Mouse (Mus musculus): ENCODE results near the gene Gpr135.

DNA sequence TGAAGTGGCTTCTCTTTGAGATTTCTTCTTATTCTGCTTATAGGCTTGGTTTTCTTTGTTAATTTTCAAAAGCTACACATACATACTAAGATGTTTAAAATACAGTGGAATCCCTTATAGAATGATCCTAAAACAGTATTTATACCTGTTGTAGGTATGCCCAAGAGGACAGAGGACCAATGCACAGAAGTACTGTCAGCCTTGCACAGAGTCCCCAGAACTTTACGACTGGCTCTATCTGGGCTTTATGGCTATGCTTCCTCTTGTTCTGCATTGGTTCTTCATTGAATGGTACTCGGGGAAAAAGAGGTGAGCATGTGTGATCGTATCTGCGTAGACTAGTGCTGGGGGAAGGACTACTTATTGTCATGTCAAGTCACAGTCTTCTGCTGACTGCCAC lies 18.9 kb upstream of the Gpr135 start:
- TF ChIP-seq GATA1 (IDR thresholded peaks at IDR 0.05; ENCODE audit: borderline replicate concordance, low read length) (no peak), CTCF (IDR thresholded peaks at IDR 0.05; ENCODE audit: low read depth, low read length) (no peak), TAL1 (conservative IDR thresholded peaks at IDR 0.05; ENCODE audit: low read depth, low read length) (no peak), POLR2AphosphoS5 (IDR thresholded peaks at IDR 0.05; ENCODE audit: insufficient replicate concordance, low read depth, low read length) (no peak), GATA2 (IDR thresholded peaks at IDR 0.05; ENCODE audit: borderline replicate concordance, low read depth, low read length) (no peak)
